Mouse (Mus musculus) forebrain, embryonic 16.5 days (tissue): ENCODE measurements at regions not wholly inside any gene's neighbourhood (a gene's known extent, or its start where the extent isn't known, plus 50 kb on each side); places are given as distances from the start of the nearest gene placed in this dataset.

Experiments
- ATAC-seq: fragments of 200-750 bp; cut with Nextera tagmentation; 2 replicates; pipeline ENCODE4 v1.8.0; 2017; ENCODE audit warnings: mild to moderate bottlenecking, moderate library complexity
- H3K27ac ChIP-seq: fragments of 300-500 bp; sonication (generic); 2 replicates; pipeline ENCODE4 v1.5.1; 2014; ENCODE audit warnings: low read length, control low read depth
- H3K27me3 ChIP-seq: fragments of 300-500 bp; sonication (generic); replicated peaks from 2 replicates; pipeline ENCODE4 v1.6.1; 2014; ENCODE audit warnings: low read length; ENCODE audit not compliant: control insufficient read depth, insufficient read depth
- H3K36me3 ChIP-seq: fragments of 300-500 bp; sonication (generic); 2 replicates; pipeline ENCODE4 v1.6.1; 2014; ENCODE audit not compliant: control insufficient read depth, insufficient read depth
- H3K4me1 ChIP-seq: fragments of 300-500 bp; sonication (generic); replicated peaks from 2 replicates; pipeline ENCODE4 v1.6.1; 2014; ENCODE audit warnings: low read length; ENCODE audit not compliant: control insufficient read depth, insufficient read depth
- H3K4me2 ChIP-seq: fragments of 300-500 bp; sonication (generic); 2 replicates; pipeline ENCODE4 v1.6.1; 2014; ENCODE audit warnings: mild to moderate bottlenecking, low read length, control low read depth
- H3K4me3 ChIP-seq: fragments of 300-500 bp; sonication (generic); replicated peaks from 2 replicates; pipeline ENCODE4 v1.5.1; 2014; ENCODE audit warnings: mild to moderate bottlenecking, low read length, control low read depth
- H3K9ac ChIP-seq: fragments of 300-500 bp; sonication (generic); replicated peaks from 2 replicates; pipeline ENCODE4 v1.6.1; 2014; ENCODE audit warnings: low read depth, low read length, control low read depth
- H3K9me3 ChIP-seq: fragments of 300-500 bp; sonication (generic); 2 replicates; pipeline ENCODE4 v1.6.1; 2016; ENCODE audit warnings: low read length; ENCODE audit not compliant: control insufficient read depth
- WGBS: fragments of 180-500 bp; shearing (Covaris S2); extraction: QIAGEN DNeasy Blood & Tissue Kit; methylation state at CpG from one replicate; pipeline ENCODE4 v1.1.7; 2014; 5-methylcytosine and 5-hydroxymethylcytosine counted together

DNA sequence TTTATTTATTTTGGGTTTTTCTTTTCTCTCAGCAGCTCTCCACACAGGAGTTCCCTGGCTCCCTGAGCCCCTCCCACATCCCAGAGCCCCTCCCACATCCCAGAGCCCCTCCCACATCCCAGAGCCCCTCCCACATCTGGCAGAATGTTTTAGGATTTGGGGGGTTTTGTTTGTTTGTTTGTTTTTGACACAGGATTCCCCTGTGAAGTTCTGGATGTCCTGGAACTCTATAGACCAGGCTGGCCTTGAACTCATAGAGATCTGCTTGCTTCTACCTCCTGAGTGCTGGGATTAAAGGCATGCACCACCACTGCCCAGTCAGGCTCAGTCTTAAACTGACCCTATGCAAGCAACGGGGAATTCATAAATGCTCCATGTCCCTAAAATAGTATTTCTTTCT is 100.2 kb downstream of the 1700001O22Rik start:
- ATAC-seq = no peak
- Histone ChIP-seq H3K9ac (no peak overlapping the region), H3K4me1 (peaks cover 25% of the 10 kb centered on the region), H3K27ac (no peak overlapping the region), H3K27me3 (no peaks in the 10 kb centered on the region), H3K4me3 (no peak overlapping the region), H3K36me3 (no peaks in the 10 kb centered on the region), H3K9me3 (no peaks in the 10 kb centered on the region), H3K4me2 (no peak overlapping the region)
- WGBS = 93% methylated on average over 1 of the region's 1 CpGs

DNA sequence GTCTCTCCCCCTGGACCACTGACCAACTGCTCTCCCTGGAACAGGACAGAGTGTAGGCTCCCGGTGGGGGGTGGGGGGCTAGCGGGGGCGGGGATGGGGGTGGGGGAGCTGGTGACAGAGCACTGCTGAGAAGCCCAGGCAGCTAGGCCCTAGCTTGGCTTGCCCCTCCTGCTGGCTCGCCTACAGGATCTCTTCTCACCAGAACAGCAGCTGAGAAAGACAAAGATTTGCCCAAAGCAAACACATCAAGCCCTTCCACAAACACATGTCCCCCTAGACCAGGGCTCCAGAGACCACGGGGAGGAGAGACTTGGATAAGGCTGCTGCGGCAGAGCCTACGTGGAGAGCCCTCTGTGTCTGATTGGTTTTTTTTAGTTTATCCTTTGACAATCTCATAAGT is 100.8 kb downstream of the 1700001O22Rik start:
- WGBS = 20% methylated on average over 7 of the region's 7 CpGs
- Histone ChIP-seq H3K4me1 (peaks cover 20% of the 10 kb centered on the region), H3K27me3 (no peaks in the 10 kb centered on the region)

DNA sequence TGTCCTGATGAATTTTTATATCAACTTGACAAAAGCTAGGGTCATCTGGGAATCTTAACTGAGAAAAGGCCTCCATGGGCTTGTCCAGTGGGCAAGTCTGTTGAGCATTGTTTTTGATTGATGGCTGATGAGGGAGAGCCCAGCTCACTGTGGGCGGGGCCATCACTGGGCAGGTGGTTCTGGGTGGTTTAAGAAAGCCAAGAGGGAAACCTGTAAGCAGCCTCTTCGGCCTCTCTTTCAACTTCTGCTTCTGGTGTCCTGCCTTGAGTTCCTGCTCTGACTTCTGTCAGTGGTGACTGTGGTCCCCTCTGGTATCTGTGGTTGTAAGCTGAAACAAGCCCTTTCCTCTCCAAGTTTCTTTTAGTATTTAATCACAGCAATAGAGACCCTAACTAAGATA is 102.6 kb downstream of the 1700001O22Rik start:
- Histone ChIP-seq H3K27ac (no peak overlapping the region), H3K4me1 (peaks cover 17% of the 10 kb centered on the region), H3K4me3 (no peak overlapping the region), H3K4me2 (no peak overlapping the region), H3K36me3 (no peaks in the 10 kb centered on the region), H3K9ac (no peak overlapping the region), H3K9me3 (no peaks in the 10 kb centered on the region), H3K27me3 (no peaks in the 10 kb centered on the region)
- ATAC-seq = no peak
- WGBS = 86% methylated on average over 2 of the region's 2 CpGs

More for the DNA sequence above, 100.8 kb downstream of the 1700001O22Rik start:
- Histone ChIP-seq H3K9me3 (no peaks in the 10 kb centered on the region), H3K36me3 (no peaks in the 10 kb centered on the region), H3K27ac (peak overlapping the region; percentile 50; the same call in 1 of the 2 replicates), H3K4me2 (no peak overlapping the region), H3K4me3 (no peak overlapping the region), H3K9ac (no peak overlapping the region)
- no peak for ATAC-seq

DNA sequence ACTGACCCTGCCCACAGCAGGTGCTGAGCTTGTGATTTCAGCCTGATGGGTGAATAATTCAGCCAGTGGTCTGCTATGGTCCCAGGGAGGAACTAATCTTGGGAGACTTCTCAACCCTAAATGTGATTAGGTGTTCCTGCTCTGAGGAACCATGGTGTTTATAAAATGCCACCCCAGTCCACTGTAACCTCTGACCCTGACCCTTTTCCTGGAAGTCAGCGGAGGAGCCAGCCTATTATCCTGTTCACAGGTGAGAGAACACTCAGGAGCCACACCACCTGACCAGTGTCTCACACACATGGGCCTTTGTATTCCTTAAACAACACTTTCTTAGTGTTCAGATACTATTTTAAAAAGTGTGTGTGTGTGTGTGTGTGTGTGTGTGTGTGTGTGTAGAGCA is 103.0 kb downstream of the 1700001O22Rik start:
- Histone ChIP-seq H3K4me3 (no peak overlapping the region), H3K27ac (peak overlapping the region; percentile 68), H3K4me1 (peaks cover 21% of the 10 kb centered on the region), H3K9ac (peak overlapping the region; percentile 4; the same call in 1 of the 2 replicates), H3K27me3 (no peaks in the 10 kb centered on the region), H3K4me2 (no peak overlapping the region), H3K36me3 (no peaks in the 10 kb centered on the region), H3K9me3 (no peaks in the 10 kb centered on the region)
- 100% methylated on average over 1 of the region's 1 CpGs for WGBS
- no peak for ATAC-seq

DNA sequence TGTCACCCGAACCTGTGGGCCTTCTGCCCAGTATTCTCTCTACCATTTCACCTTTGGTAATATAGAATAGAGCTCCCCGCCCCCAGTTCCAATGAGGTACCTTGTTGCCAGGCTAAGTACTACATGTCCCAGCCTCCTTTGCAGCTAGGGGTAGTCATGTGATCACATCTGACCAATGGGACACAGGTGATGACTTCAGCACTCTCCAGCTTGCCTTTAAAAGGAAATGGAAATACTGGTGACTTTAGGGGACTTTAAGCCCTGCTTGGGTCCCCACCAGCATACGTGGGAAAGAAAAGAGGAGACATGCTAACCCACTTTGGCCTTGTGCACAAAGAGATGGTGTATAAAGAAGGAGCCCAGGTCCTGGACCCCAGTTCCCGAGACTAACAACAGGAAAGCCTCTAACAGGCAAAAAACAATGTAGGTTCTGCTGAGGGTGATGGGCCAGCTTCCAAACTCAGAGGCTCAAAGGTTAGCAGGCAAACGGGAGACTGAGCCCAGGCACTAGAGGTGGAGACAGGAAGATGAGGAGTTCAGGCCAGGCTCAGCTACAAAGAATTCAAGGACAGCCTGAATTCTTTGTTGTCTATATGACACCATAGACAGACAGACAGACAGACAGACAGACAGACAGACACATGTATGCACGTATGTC is 103.5 kb downstream of the 1700001O22Rik start:
- no peaks in the 10 kb centered on the region for H3K27me3 ChIP-seq
- peak overlapping the region; percentile 4; the same call in 1 of the 2 replicates for H3K9ac ChIP-seq
- H3K36me3 ChIP-seq = no peaks in the 10 kb centered on the region
- peak overlapping the region; percentile 68 for H3K27ac ChIP-seq
- peak overlapping the region; percentile 25 for H3K4me2 ChIP-seq
- no peaks in the 10 kb centered on the region for H3K9me3 ChIP-seq
- H3K4me3 ChIP-seq = no peak overlapping the region
- WGBS = 36% methylated on average over 6 of the region's 6 CpGs
- H3K4me1 ChIP-seq = peaks cover 26% of the 10 kb centered on the region
- ATAC-seq = peak; percentile 87

DNA sequence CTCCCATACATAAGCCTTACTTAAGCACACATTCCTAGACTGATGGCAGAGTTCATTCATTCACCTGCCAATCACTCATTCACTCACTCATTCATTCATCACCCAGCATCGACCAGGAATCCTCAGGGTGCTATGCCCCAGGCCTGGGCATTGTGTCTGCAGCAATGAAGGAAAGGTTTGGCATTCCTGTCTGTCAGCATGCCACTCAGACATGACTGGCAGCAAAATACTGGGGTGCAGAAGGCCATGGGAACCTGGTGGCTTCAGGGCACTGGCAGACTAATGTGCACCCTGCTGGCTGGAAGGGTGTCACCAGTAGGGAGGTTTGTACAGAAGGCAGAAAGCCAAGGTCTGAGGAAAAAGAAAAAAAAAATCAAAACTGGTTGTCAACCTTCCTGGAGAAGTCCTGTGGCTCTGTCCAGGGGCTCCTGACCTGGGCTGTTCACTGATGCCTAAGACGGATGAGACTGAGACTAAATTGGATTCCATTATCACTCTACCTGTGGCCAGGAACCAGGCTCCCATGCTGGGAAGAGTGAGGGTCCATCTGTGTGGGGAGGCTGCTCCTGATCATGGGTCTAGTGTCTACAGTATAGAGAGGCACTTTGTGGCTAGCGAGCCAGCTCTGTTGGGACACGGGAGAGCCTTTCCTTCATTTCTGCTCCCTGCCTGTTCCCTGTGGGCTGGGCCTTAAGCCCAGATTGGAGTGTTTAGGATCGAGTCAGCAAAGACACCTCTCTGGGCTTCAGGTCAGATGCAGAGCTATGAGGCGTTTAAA is 104.1 kb downstream of the Cstad start:
- 74% methylated on average over 6 of the region's 6 CpGs for WGBS
- 0 out of 2 replicates have a peak overlapping the region, but pooled peaks have one; percentile 17 for H3K9ac ChIP-seq
- H3K27me3 ChIP-seq = no peaks in the 10 kb centered on the region
- no peak overlapping the region for H3K4me2 ChIP-seq
- H3K4me1 ChIP-seq = peaks cover 33% of the 10 kb centered on the region
- no peaks in the 10 kb centered on the region for H3K9me3 ChIP-seq
- ATAC-seq = no peak
- no peaks in the 10 kb centered on the region for H3K36me3 ChIP-seq
- H3K27ac ChIP-seq = no peak overlapping the region
- no peak overlapping the region for H3K4me3 ChIP-seq

DNA sequence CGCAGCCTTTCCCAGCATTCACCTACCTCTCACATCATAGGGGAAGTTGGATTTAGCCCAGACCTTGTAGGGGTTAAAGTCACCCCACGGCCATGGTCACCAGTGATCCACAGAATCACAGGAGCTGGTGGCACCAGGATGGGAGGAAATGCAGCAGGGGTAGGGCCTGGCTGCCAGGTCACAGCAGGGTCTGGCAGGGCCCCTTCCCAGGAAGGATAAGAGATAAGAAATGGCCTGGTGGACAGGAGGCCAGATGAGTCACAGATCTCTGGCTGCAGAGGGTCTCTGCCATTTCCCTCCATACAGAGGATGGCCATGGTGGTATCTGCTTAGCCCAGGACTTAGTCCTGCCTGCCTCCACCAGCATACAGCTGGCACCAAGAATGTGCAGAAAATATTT is 103.0 kb downstream of the Cstad start:
- no peak for ATAC-seq
- H3K9me3 ChIP-seq = no peaks in the 10 kb centered on the region
- H3K4me1 ChIP-seq = peaks cover 39% of the 10 kb centered on the region
- no peak overlapping the region for H3K4me3 ChIP-seq
- 90% methylated on average over 2 of the region's 2 CpGs for WGBS
- H3K27me3 ChIP-seq = no peaks in the 10 kb centered on the region
- no peak overlapping the region for H3K9ac ChIP-seq
- H3K4me2 ChIP-seq = no peak overlapping the region
- no peak overlapping the region for H3K27ac ChIP-seq
- no peaks in the 10 kb centered on the region for H3K36me3 ChIP-seq

DNA sequence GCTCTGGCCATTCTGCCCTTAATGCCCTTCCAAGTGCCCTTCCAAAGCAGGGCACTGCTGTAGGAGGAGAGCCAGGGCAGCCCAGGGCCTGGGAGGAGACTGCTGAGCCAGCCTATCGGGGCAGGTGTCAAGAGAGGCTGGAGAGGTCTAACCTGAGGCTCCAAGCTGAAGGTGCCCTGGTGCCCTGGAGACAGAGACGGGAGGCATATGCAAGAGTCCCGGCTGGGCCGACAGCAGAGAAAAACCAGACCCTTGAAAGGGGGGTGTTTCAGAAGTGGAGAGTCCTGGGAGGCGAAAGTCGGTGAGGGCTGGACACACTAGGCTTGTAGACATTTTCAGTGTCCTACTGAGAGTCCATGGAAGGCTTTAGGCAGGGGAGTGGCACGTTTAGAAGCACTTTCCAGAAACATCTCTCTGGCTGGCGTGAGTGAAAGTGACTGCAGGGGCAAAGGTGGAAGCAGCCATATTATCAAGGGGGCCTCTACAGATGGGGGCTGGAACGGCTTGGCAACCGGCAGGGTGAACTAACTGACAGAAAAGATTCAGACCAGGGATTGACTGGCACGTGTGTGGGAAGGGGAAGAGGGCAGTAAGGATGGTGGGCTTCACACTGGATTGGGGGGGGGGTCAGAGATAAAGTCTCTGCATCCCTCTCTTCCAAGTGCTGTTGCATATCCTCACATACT is 101.1 kb downstream of the Cstad start:
- H3K4me3 ChIP-seq = no peak overlapping the region
- ATAC-seq = no peak
- no peaks in the 10 kb centered on the region for H3K36me3 ChIP-seq
- H3K27ac ChIP-seq = peak overlapping the region; percentile 63
- no peaks in the 10 kb centered on the region for H3K27me3 ChIP-seq
- H3K4me2 ChIP-seq = no peak overlapping the region
- WGBS = 75% methylated on average over 11 of the region's 11 CpGs
- no peaks in the 10 kb centered on the region for H3K9me3 ChIP-seq
- peaks cover 52% of the 10 kb centered on the region for H3K4me1 ChIP-seq
- H3K9ac ChIP-seq = peak overlapping the region; percentile 41

DNA sequence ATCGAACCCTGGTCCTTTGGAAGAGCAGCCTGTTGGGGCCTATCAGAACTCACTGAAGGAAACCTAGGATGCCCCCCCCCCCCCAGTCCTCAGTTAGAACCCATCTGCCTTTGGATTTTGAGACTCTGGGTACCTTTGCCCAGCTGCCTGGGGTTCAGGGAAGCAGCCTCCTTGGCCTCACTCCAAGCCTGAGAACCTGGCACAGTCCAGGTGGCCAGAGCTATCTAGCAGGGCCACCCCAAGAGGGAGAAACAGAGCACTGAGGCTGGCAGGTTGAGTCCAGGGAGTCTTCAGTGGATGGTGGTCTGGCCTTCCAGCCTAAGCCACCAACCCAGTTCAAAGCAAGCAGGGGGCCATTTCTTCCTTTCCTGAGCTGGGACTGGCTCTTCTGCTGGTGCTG is 100.2 kb downstream of the Cstad start:
- no peaks in the 10 kb centered on the region for H3K9me3 ChIP-seq
- H3K36me3 ChIP-seq = no peaks in the 10 kb centered on the region
- no peak for ATAC-seq
- peak overlapping the region; percentile 63 for H3K27ac ChIP-seq
- WGBS = 87% methylated on average over 1 of the region's 1 CpGs
- no peaks in the 10 kb centered on the region for H3K27me3 ChIP-seq
- no peak overlapping the region for H3K4me3 ChIP-seq
- peak overlapping the region; percentile 41; the same call in 1 of the 2 replicates for H3K9ac ChIP-seq
- H3K4me1 ChIP-seq = peaks cover 47% of the 10 kb centered on the region
- H3K4me2 ChIP-seq = no peak overlapping the region
